Mouse (Mus musculus) testis, adult 2 months (tissue): ENCODE measurements around the gene Zfp580.

Source experiments
- CTCF ChIP-seq: fragments of 200-500 bp; IDR thresholded peaks from 2 replicates; pipeline ENCODE4 v1.5.1; 2012; ENCODE audit warnings: low read depth, mild to moderate bottlenecking, inconsistent platforms, low read length, moderate library complexity; ENCODE audit not compliant: control insufficient read depth, insufficient read depth, insufficient replicate concordance
- POLR2A ChIP-seq: fragments of 200-500 bp; IDR thresholded peaks from 2 replicates; pipeline ENCODE4 v1.6.1; 2012; ENCODE audit warnings: low read depth, mild to moderate bottlenecking, inconsistent platforms, low read length, moderate library complexity; ENCODE audit not compliant: control insufficient read depth

DNA sequence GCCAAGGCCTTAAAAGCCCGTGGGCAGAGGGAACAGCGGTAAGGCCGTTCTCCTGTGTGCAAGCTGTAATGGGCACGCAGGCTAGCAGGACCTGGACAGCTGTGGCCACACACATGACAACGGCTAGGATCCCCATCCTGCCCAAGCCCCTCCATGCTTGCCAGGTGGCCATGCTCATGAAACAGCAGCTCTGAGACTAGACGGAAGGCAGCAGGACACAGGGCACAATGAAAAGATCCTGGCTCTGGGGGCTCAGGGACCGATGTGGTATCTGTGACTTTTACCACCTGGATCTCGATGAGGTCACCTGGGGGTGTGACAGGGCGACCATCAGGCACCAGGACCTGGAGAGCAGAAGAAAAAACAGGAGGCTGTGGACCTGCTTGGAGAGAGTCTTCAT is 15.2 kb upstream of the Zfp580 start:
- TF ChIP-seq POLR2A: no peak
- no peak for TF ChIP-seq CTCF
